Comparison of ENCODE assay signal across 18 mouse cellular contexts in genomic region chr10:111935207-111935606, GRCm38 (mm10). TPM values are rescaled to one million over a fixed set of nuclear protein-coding genes. Genes with fewer than 3 reads are reported as not detected.
DNase-seq lines count a peak whose midpoint lies in the region; ATAC-seq and TF ChIP-seq lines count a peak whose summit lies in the region.
"Had no signal": no experiment of that assay in that cellular context is flagged by ENCODE, and none has a peak within 500 bp of the region (broad histone marks: within the 10 kb centered on the region; RNA-seq: fewer than 3 reads in every experiment).

No protein-coding gene starts in this region.

- no peak overlapping the region for H3K4me3 ChIP-seq in kidney, postnatal 0 days (replicated peaks; ENCODE audit: low read depth, low read length)
- H3K4me3 ChIP-seq in kidney, embryonic 15.5 days (replicated peaks): no peak overlapping the region
- no peak overlapping the region for H3K4me3 ChIP-seq in neural tube, embryonic 13.5 days
- H3K4me3 ChIP-seq: embryonic facial prominence, embryonic 13.5 days; heart, embryonic 13.5 days; hindbrain, embryonic 12.5 days; liver, embryonic 15.5 days; midbrain, embryonic 12.5 days had no signal

- H3K9ac ChIP-seq in kidney, postnatal 0 days (ENCODE audit: low read depth, low read length): no peak overlapping the region
- no peak overlapping the region for H3K9ac ChIP-seq in kidney, embryonic 15.5 days
- H3K9ac ChIP-seq in neural tube, embryonic 13.5 days: no peak overlapping the region
- H3K9ac ChIP-seq: embryonic facial prominence, embryonic 13.5 days; heart, embryonic 13.5 days; hindbrain, embryonic 12.5 days; liver, embryonic 15.5 days; midbrain, embryonic 12.5 days had no signal

- H3K4me2 ChIP-seq in kidney, postnatal 0 days (ENCODE audit: low read length): no peak overlapping the region
- no peak overlapping the region for H3K4me2 ChIP-seq in kidney, embryonic 15.5 days
- H3K4me2 ChIP-seq in neural tube, embryonic 13.5 days: no peak overlapping the region
- H3K4me2 ChIP-seq: embryonic facial prominence, embryonic 13.5 days; heart, embryonic 13.5 days; hindbrain, embryonic 12.5 days; liver, embryonic 15.5 days; midbrain, embryonic 12.5 days had no signal

- TF ChIP-seq CTCF in kidney, postnatal 0 days (IDR thresholded peaks at IDR 0.05; ENCODE audit: low read depth): no peak

- no peak overlapping the region for H3K27ac ChIP-seq in kidney, postnatal 0 days
- H3K27ac ChIP-seq in kidney, embryonic 15.5 days: no peak overlapping the region
- no peak overlapping the region for H3K27ac ChIP-seq in neural tube, embryonic 13.5 days (replicated peaks)
- H3K27ac ChIP-seq: embryonic facial prominence, embryonic 13.5 days; hindbrain, embryonic 12.5 days; liver, embryonic 15.5 days; midbrain, embryonic 12.5 days; stomach, postnatal 0 days had no signal

- DNase-seq in gastrocnemius, adult 18-20 months (ENCODE audit: low spot score): peak; percentile 7
- DNase-seq in gastrocnemius, postnatal 4 days (ENCODE audit: low spot score in 2 of 2): no peak
- DNase-seq in kidney, postnatal 0 days (ENCODE audit: low spot score): peak; percentile 28
- no peak for DNase-seq in neural tube, embryonic 10.5 days (ENCODE audit: extremely low spot score, low spot score)
- no peak for DNase-seq in adrenal gland, adult 18-20 months (ENCODE audit: low spot score in 2 of 2)
- DNase-seq in frontal cortex, postnatal 36 days (ENCODE audit: low spot score in 2 of 2): no peak
- DNase-seq: B cell, adult 2 months; cerebellum, adult 11-12 months; layer of hippocampus, postnatal 36 days; thymus, postnatal 25 days had no signal

- 66% methylated on average over 2 of the region's 2 CpGs for WGBS in kidney, postnatal 0 days
- WGBS in kidney, embryonic 15.5 days: 87% methylated on average over 2 of the region's 2 CpGs
- 74% methylated on average over 2 of the region's 2 CpGs for WGBS in neural tube, embryonic 13.5 days

- no peaks in the 10 kb centered on the region for H3K36me3 ChIP-seq in kidney, postnatal 0 days (ENCODE audit: insufficient read depth, low read length)
- H3K36me3 ChIP-seq in kidney, embryonic 15.5 days: no peaks in the 10 kb centered on the region
- no peaks in the 10 kb centered on the region for H3K36me3 ChIP-seq in neural tube, embryonic 13.5 days
- H3K36me3 ChIP-seq: embryonic facial prominence, embryonic 13.5 days; heart, embryonic 13.5 days; hindbrain, embryonic 12.5 days; liver, embryonic 15.5 days; midbrain, embryonic 12.5 days had no signal

- no peaks in the 10 kb centered on the region for H3K9me3 ChIP-seq in kidney, postnatal 0 days (replicated peaks; ENCODE audit: low read length)
- no peaks in the 10 kb centered on the region for H3K9me3 ChIP-seq in kidney, embryonic 15.5 days (replicated peaks)
- no peaks in the 10 kb centered on the region for H3K9me3 ChIP-seq in neural tube, embryonic 13.5 days
- H3K9me3 ChIP-seq: embryonic facial prominence, embryonic 13.5 days; heart, embryonic 13.5 days; hindbrain, embryonic 12.5 days; liver, embryonic 15.5 days; midbrain, embryonic 12.5 days had no signal

- H3K27me3 ChIP-seq in kidney, postnatal 0 days (ENCODE audit: insufficient read depth, low read length): no peaks in the 10 kb centered on the region
- H3K27me3 ChIP-seq in kidney, embryonic 15.5 days: no peaks in the 10 kb centered on the region
- no peaks in the 10 kb centered on the region for H3K27me3 ChIP-seq in neural tube, embryonic 13.5 days
- H3K27me3 ChIP-seq: embryonic facial prominence, embryonic 13.5 days; heart, embryonic 13.5 days; hindbrain, embryonic 12.5 days; liver, embryonic 15.5 days had no signal

- peaks cover 7% of the 10 kb centered on the region for H3K4me1 ChIP-seq in kidney, postnatal 0 days (replicated peaks; ENCODE audit: insufficient read depth, low read length)
- peaks cover 12% of the 10 kb centered on the region for H3K4me1 ChIP-seq in kidney, embryonic 15.5 days
- H3K4me1 ChIP-seq in neural tube, embryonic 13.5 days (replicated peaks): peaks cover 21% of the 10 kb centered on the region

- no peak for ATAC-seq in kidney, postnatal 0 days (replicated peaks; ENCODE audit: low FRiP score, low read depth)
- no peak for ATAC-seq in kidney, embryonic 15.5 days (replicated peaks; ENCODE audit: low FRiP score)
- ATAC-seq in neural tube, embryonic 13.5 days (ENCODE audit: low read depth): peak; percentile 23; the same call in 1 of the 2 replicates

RNA-seq across cellular contexts. Expression of gene Krr1, which starts 37.3 kb away (rescaled TPM):
- total RNA-seq in gastrocnemius, adult 18-20 months (2021): 10 to 100 TPM; 24.1 to 27.0 TPM
- total RNA-seq in gastrocnemius, postnatal 4 days (2021): 10 to 100 TPM; 25.1 to 25.2 TPM
- polyA plus RNA-seq in kidney, postnatal 0 days (2015; fragmentation: Nextera tagmentation; extraction: Ambion mirVana): 32.0 and 37.1 TPM in 2 replicates
- 50.0 and 52.8 TPM in 2 replicates for polyA plus RNA-seq in kidney, embryonic 15.5 days (2015; fragmentation: Nextera tagmentation; extraction: Ambion mirVana)
- 43.4 and 46.6 TPM in 2 replicates for polyA plus RNA-seq in neural tube, embryonic 13.5 days (2015; fragmentation: Nextera tagmentation; extraction: Ambion mirVana)
- total RNA-seq in adrenal gland, adult 18-20 months (2021): 10 to 100 TPM; 34.5 to 38.6 TPM

Comparison
In these comparisons a context has a peak if more than half of its experiments do, and no peak if none do; other contexts are left out.
1. DNase-seq: peak in gastrocnemius, adult 18-20 months (single experiment) and kidney, postnatal 0 days (single experiment); none in gastrocnemius, postnatal 4 days (0 of 2), neural tube, embryonic 10.5 days (single experiment), adrenal gland, adult 18-20 months (0 of 2) and frontal cortex, postnatal 36 days (0 of 2).